21 mouse cellular contexts compared by ENCODE assay signal in the genomic region with DNA sequence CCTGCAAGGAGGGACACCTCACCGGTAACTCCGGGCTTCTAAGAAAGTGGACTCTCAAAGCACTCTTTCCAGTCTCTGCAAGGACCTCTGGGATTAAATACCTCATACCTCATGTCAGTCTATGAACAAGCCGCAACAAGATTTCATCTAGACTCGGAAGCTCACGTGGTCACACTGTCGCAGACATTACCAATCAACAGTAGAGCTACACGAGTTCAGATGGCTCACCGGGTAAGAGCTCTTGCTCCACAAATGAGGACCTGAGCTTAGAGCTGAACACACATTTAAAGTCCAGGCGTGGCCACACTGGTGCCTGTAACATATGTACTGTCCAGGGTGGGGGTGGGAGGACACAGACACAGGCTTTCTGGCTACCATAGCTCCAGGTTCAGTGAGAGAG. TPM values are rescaled to one million over a fixed set of nuclear protein-coding genes. Genes with fewer than 3 reads are reported as not detected.
DNase-seq lines count a peak whose midpoint lies in the region; ATAC-seq and TF ChIP-seq lines count a peak whose summit lies in the region.
"Had no signal": no experiment of that assay in that cellular context is flagged by ENCODE, and none has a peak within 500 bp of the region (broad histone marks: within the 10 kb centered on the region; RNA-seq: fewer than 3 reads in every experiment).

No protein-coding gene starts in this region.

- TF ChIP-seq EP300 in heart, postnatal 0 days (IDR thresholded peaks at IDR 0.05; ENCODE audit: low read depth), result no peak

- H3K9ac ChIP-seq in heart, postnatal 0 days (replicated peaks; ENCODE audit: low read depth, low read length), result no peak overlapping the region
- no peak overlapping the region for H3K9ac ChIP-seq in embryonic facial prominence, embryonic 15.5 days
- H3K9ac ChIP-seq: forebrain, embryonic 15.5 days; hindbrain, embryonic 15.5 days; limb, embryonic 15.5 days; neural tube, embryonic 13.5 days had no signal

- no peak overlapping the region; the same call in 1 of the 2 replicates for H3K4me3 ChIP-seq in gastrocnemius, adult 2 months
- H3K4me3 ChIP-seq in heart, postnatal 0 days (ENCODE audit: low read depth, low read length), result no peak overlapping the region
- H3K4me3 ChIP-seq in E14TG2a.4 (replicated peaks; ENCODE audit: low read length), result 0 out of 2 replicates have a peak overlapping the region, but pooled peaks have one; percentile 13
- H3K4me3 ChIP-seq in embryonic facial prominence, embryonic 15.5 days (replicated peaks), result 0 out of 2 replicates have a peak overlapping the region, but pooled peaks have one; percentile 10
- H3K4me3 ChIP-seq: forebrain, embryonic 15.5 days; hindbrain, embryonic 15.5 days; limb, embryonic 15.5 days; neural tube, embryonic 13.5 days had no signal

- intact Hi-C loops in gastrocnemius, adult 2 months (cut with DNase I), result no loop called here
- intact Hi-C loops in gastrocnemius, postnatal 36 days (cut with DNase I), result no loop called here
- intact Hi-C loops in heart, postnatal 25 days (cut with DNase I), result no loop called here

- no peaks in the 10 kb centered on the region for H3K36me3 ChIP-seq in heart, postnatal 0 days (replicated peaks; ENCODE audit: control insufficient read depth, insufficient read depth, low read length)
- peaks cover 14% of the 10 kb centered on the region for H3K36me3 ChIP-seq in E14TG2a.4 (ENCODE audit: insufficient read depth, low read length)
- no peaks in the 10 kb centered on the region for H3K36me3 ChIP-seq in embryonic facial prominence, embryonic 15.5 days
- H3K36me3 ChIP-seq: forebrain, embryonic 15.5 days; hindbrain, embryonic 15.5 days; limb, embryonic 15.5 days; neural tube, embryonic 13.5 days had no signal

- H3K27me3 ChIP-seq in heart, postnatal 0 days (ENCODE audit: control insufficient read depth, insufficient read depth, low read length), result no peaks in the 10 kb centered on the region
- no peaks in the 10 kb centered on the region for H3K27me3 ChIP-seq in E14TG2a.4 (ENCODE audit: insufficient read depth, low read length)
- H3K27me3 ChIP-seq in embryonic facial prominence, embryonic 15.5 days, result no peaks in the 10 kb centered on the region
- H3K27me3 ChIP-seq: CH12.LX; forebrain, embryonic 15.5 days; hindbrain, embryonic 15.5 days; limb, embryonic 15.5 days; neural tube, embryonic 13.5 days had no signal

- no peak for DNase-seq in gastrocnemius, adult 2 months
- DNase-seq in gastrocnemius, postnatal 36 days, result no peak
- DNase-seq in heart, postnatal 0 days (ENCODE audit: low spot score), result no peak
- DNase-seq in heart, postnatal 25 days (ENCODE audit: low spot score), result no peak
- DNase-seq in adrenal gland, postnatal 10 days, result no peak
- DNase-seq: adrenal gland, postnatal 36 days; cerebellum, adult 8-10 months; kidney, adult 11 months; layer of hippocampus, postnatal 36 days; lung, postnatal 10 days; right cerebral cortex, postnatal 25 days; thymus, postnatal 4 days had no signal

- no peaks in the 10 kb centered on the region for H3K9me3 ChIP-seq in heart, postnatal 0 days (replicated peaks; ENCODE audit: control insufficient read depth, low read length)
- no peaks in the 10 kb centered on the region for H3K9me3 ChIP-seq in E14TG2a.4 (ENCODE audit: low read length)
- no peaks in the 10 kb centered on the region for H3K9me3 ChIP-seq in embryonic facial prominence, embryonic 15.5 days (replicated peaks)
- H3K9me3 ChIP-seq: forebrain, embryonic 15.5 days; hindbrain, embryonic 15.5 days; limb, embryonic 15.5 days; neural tube, embryonic 13.5 days had no signal

- WGBS in heart, postnatal 0 days, result 68% methylated on average over 9 of the region's 9 CpGs
- WGBS in embryonic facial prominence, embryonic 15.5 days, result 70% methylated on average over 9 of the region's 9 CpGs

- ATAC-seq in heart, postnatal 0 days (ENCODE audit: insufficient read depth, low read depth), result peak; percentile 28; the same call in 1 of the 2 replicates
- no peak for ATAC-seq in embryonic facial prominence, embryonic 15.5 days (ENCODE audit: insufficient number of reproducible peaks, low FRiP score, low TSS enrichment, low read depth)
- ATAC-seq in erythroid progenitor cell, adult 5-6 weeks (replicated peaks; ENCODE audit: low FRiP score, poor library complexity, severe bottlenecking), result no peak
- ATAC-seq: forebrain, embryonic 15.5 days had no signal

- peak overlapping the region; percentile 31; the same call in 1 of the 2 replicates for H3K27ac ChIP-seq in gastrocnemius, adult 2 months
- H3K27ac ChIP-seq in heart, postnatal 0 days (ENCODE audit: low read depth), result peak overlapping the region; percentile 40
- no peak overlapping the region for H3K27ac ChIP-seq in embryonic facial prominence, embryonic 15.5 days (replicated peaks)
- H3K27ac ChIP-seq: forebrain, embryonic 15.5 days; hindbrain, embryonic 15.5 days; kidney, postnatal 0 days; limb, embryonic 15.5 days; neural tube, embryonic 13.5 days had no signal

- no peak for TF ChIP-seq CTCF in gastrocnemius, adult 2 months (IDR thresholded peaks at IDR 0.05)
- no peak for TF ChIP-seq CTCF in heart, postnatal 0 days (IDR thresholded peaks at IDR 0.05; ENCODE audit: low read depth)
- TF ChIP-seq CTCF in E14TG2a.4 (conservative IDR thresholded peaks at IDR 0.05; ENCODE audit: low read length), result no peak

- H3K4me1 ChIP-seq in heart, postnatal 0 days (ENCODE audit: control insufficient read depth, insufficient read depth), result peaks cover 36% of the 10 kb centered on the region
- peaks cover 76% of the 10 kb centered on the region for H3K4me1 ChIP-seq in E14TG2a.4 (replicated peaks; ENCODE audit: low read depth, low read length)
- peaks cover 4% of the 10 kb centered on the region for H3K4me1 ChIP-seq in embryonic facial prominence, embryonic 15.5 days
- H3K4me1 ChIP-seq: limb, embryonic 15.5 days had no signal

- H3K4me2 ChIP-seq in heart, postnatal 0 days (ENCODE audit: low read depth, low read length), result peak overlapping the region; percentile 21
- H3K4me2 ChIP-seq in embryonic facial prominence, embryonic 15.5 days (replicated peaks), result peak overlapping the region; percentile 13; the same call in 1 of the 2 replicates
- H3K4me2 ChIP-seq: forebrain, embryonic 15.5 days; hindbrain, embryonic 15.5 days; limb, embryonic 15.5 days; neural tube, embryonic 13.5 days had no signal

RNA-seq across cellular contexts. Expression of gene Lamc1, which starts 46.4 kb away (rescaled TPM):
- total RNA-seq in gastrocnemius, adult 2 months (2021), result 10 to 100 TPM; 67.7 to 71.6 TPM
- total RNA-seq in gastrocnemius, postnatal 36 days (2021), result 100 to 1,000 TPM in 1 of 2 experiments, 10 to 100 TPM in 1; 79.6 to 103 TPM
- total RNA-seq in heart, postnatal 0 days (2014; rRNA removed; ENCODE audit: low replicate concordance), result 186 and 215 TPM in 2 replicates
- polyA plus RNA-seq in heart, postnatal 0 days (2015; fragmentation: Nextera tagmentation; extraction: Ambion mirVana), result 55.9 and 62.8 TPM in 2 replicates
- total RNA-seq in heart, postnatal 25 days (2021), result 100 to 1,000 TPM; 173 to 205 TPM
- polyA plus RNA-seq in embryonic facial prominence, embryonic 15.5 days (2015; fragmentation: Nextera tagmentation; extraction: Ambion mirVana), result 48.4 and 54.2 TPM in 2 replicates
- 1.1 and 4.2 TPM in 2 replicates for total RNA-seq in erythroid progenitor cell, adult 5-6 weeks (2015; ENCODE audit: low replicate concordance)
- total RNA-seq in erythroid progenitor cell, adult 5-6 weeks (2017; ENCODE audit: low replicate concordance), result 0.64 TPM in 1 of 2 replicates, not detected in the other
- 100 to 1,000 TPM; 163 to 189 TPM for total RNA-seq in adrenal gland, postnatal 10 days (2021)

Comparison
In these comparisons a context has a peak if more than half of its experiments do, and no peak if none do; other contexts are left out.
1. H3K4me3 ChIP-seq: peak in E14TG2a.4 (single experiment) and embryonic facial prominence, embryonic 15.5 days (single experiment); none in gastrocnemius, adult 2 months (single experiment) and heart, postnatal 0 days (single experiment).
2. RNA of gene Lamc1, which starts 46.4 kb away (total RNA-seq): 173 to 205 TPM in heart, postnatal 25 days, 163 to 189 TPM in adrenal gland, postnatal 10 days, 186 to 215 TPM in heart, postnatal 0 days, 79.6 to 103 TPM in gastrocnemius, postnatal 36 days and 67.7 to 71.6 TPM in gastrocnemius, adult 2 months; 0.64 to 4.2 TPM in erythroid progenitor cell, adult 5-6 weeks; every median in the first group is over 10 times any median in the second.